Mouse (Mus musculus): ENCODE data around the gene Meiob. TPM values are rescaled to one million over a fixed set of nuclear protein-coding genes. Genes with fewer than 3 reads are reported as not detected.

Gene Meiob
- total RNA-seq, 2 experiments from 2014 or later: not detected

Other genes with a start within 250 kb of the Meiob start
- gene Tsc2, start 171.7 kb upstream of the Meiob start, total RNA-seq (2015; ENCODE audit: low replicate concordance): 16.3 and 75.9 TPM in 2 replicates
- 8.6 and 9.0 TPM in 2 replicates for gene Tsc2, start 171.7 kb upstream of the Meiob start, total RNA-seq (2017; ENCODE audit: low replicate concordance)
- gene Nthl1, start 171.6 kb upstream of the Meiob start, total RNA-seq (2015; ENCODE audit: low replicate concordance): 1.0 TPM in 1 of 2 replicates, not detected in the other
- 0.56 and 0.85 TPM in 2 replicates for gene Nthl1, start 171.6 kb upstream of the Meiob start, total RNA-seq (2017; ENCODE audit: low replicate concordance)
- gene Slc9a3r2, start 154.0 kb upstream of the Meiob start, total RNA-seq (2015; ENCODE audit: low replicate concordance): 0.38 TPM in 1 of 2 replicates, not detected in the other
- 0.56 and 1.8 TPM in 2 replicates for gene Slc9a3r2, start 154.0 kb upstream of the Meiob start, total RNA-seq (2017; ENCODE audit: low replicate concordance)
- gene Npw, start 145.8 kb upstream of the Meiob start, total RNA-seq (2015; ENCODE audit: low replicate concordance): not detected in 2 replicates
- gene Npw, start 145.8 kb upstream of the Meiob start, total RNA-seq (2017; ENCODE audit: low replicate concordance): not detected in 2 replicates
- gene Zfp598, start 134.6 kb upstream of the Meiob start, total RNA-seq (2015; ENCODE audit: low replicate concordance): 3.7 and 7.9 TPM in 2 replicates
- gene Zfp598, start 134.6 kb upstream of the Meiob start, total RNA-seq (2017; ENCODE audit: low replicate concordance): 4.0 and 4.3 TPM in 2 replicates
- not detected in 2 replicates for gene Syngr3, start 114.3 kb upstream of the Meiob start, total RNA-seq (2015; ENCODE audit: low replicate concordance)
- gene Syngr3, start 114.3 kb upstream of the Meiob start, total RNA-seq (2017; ENCODE audit: low replicate concordance): not detected in 2 replicates
- 2.7 and 6.3 TPM in 2 replicates for gene Gfer, start 108.1 kb upstream of the Meiob start, total RNA-seq (2015; ENCODE audit: low replicate concordance)
- 3.0 and 7.2 TPM in 2 replicates for gene Gfer, start 108.1 kb upstream of the Meiob start, total RNA-seq (2017; ENCODE audit: low replicate concordance)
- gene Noxo1, start 108.1 kb upstream of the Meiob start, total RNA-seq (2015; ENCODE audit: low replicate concordance): not detected in 2 replicates
- not detected in 2 replicates for gene Noxo1, start 108.1 kb upstream of the Meiob start, total RNA-seq (2017; ENCODE audit: low replicate concordance)
- 0.58 and 5.9 TPM in 2 replicates for gene Tbl3, start 96.6 kb upstream of the Meiob start, total RNA-seq (2015; ENCODE audit: low replicate concordance)
- gene Tbl3, start 96.6 kb upstream of the Meiob start, total RNA-seq (2017; ENCODE audit: low replicate concordance): 4.3 and 11.9 TPM in 2 replicates
- gene Rnf151, start 86.2 kb upstream of the Meiob start, total RNA-seq (2015; ENCODE audit: low replicate concordance): not detected in 2 replicates
- gene Rnf151, start 86.2 kb upstream of the Meiob start, total RNA-seq (2017; ENCODE audit: low replicate concordance): not detected in 2 replicates
- gene Rps2, start 86.2 kb upstream of the Meiob start, total RNA-seq (2015; ENCODE audit: low replicate concordance): 1,254 and 1,636 TPM in 2 replicates
- gene Rps2, start 86.2 kb upstream of the Meiob start, total RNA-seq (2017; ENCODE audit: low replicate concordance): 281 and 355 TPM in 2 replicates
- gene Ndufb10, start 79.8 kb upstream of the Meiob start, total RNA-seq (2015; ENCODE audit: low replicate concordance): 52.0 and 124 TPM in 2 replicates
- 74.1 and 90.5 TPM in 2 replicates for gene Ndufb10, start 79.8 kb upstream of the Meiob start, total RNA-seq (2017; ENCODE audit: low replicate concordance)
- not detected in 2 replicates for gene Rpl3l, start 76.5 kb upstream of the Meiob start, total RNA-seq (2015; ENCODE audit: low replicate concordance)
- gene Rpl3l, start 76.5 kb upstream of the Meiob start, total RNA-seq (2017; ENCODE audit: low replicate concordance): not detected in 2 replicates
- gene Msrb1, start 67.6 kb upstream of the Meiob start, total RNA-seq (2015; ENCODE audit: low replicate concordance): 177 and 224 TPM in 2 replicates
- 42.8 and 97.5 TPM in 2 replicates for gene Msrb1, start 67.6 kb upstream of the Meiob start, total RNA-seq (2017; ENCODE audit: low replicate concordance)
- not detected in 2 replicates for gene Hs3st6, start 51.3 kb upstream of the Meiob start, total RNA-seq (2015; ENCODE audit: low replicate concordance)
- gene Hs3st6, start 51.3 kb upstream of the Meiob start, total RNA-seq (2017; ENCODE audit: low replicate concordance): not detected in 2 replicates
- 191 and 222 TPM in 2 replicates for gene Hagh, start 35.9 kb downstream of the Meiob start, total RNA-seq (2015; ENCODE audit: low replicate concordance)
- 223 and 230 TPM in 2 replicates for gene Hagh, start 35.9 kb downstream of the Meiob start, total RNA-seq (2017; ENCODE audit: low replicate concordance)
- gene Fahd1, start 46.1 kb downstream of the Meiob start, total RNA-seq (2015; ENCODE audit: low replicate concordance): 58.0 and 66.9 TPM in 2 replicates
- gene Fahd1, start 46.1 kb downstream of the Meiob start, total RNA-seq (2017; ENCODE audit: low replicate concordance): 71.4 and 87.7 TPM in 2 replicates
- gene Igfals, start 61.7 kb downstream of the Meiob start, total RNA-seq (2015; ENCODE audit: low replicate concordance): not detected in 2 replicates
- gene Igfals, start 61.7 kb downstream of the Meiob start, total RNA-seq (2017; ENCODE audit: low replicate concordance): 0.17 TPM in 1 of 2 replicates, not detected in the other
- gene Nubp2, start 82.1 kb downstream of the Meiob start, total RNA-seq (2015; ENCODE audit: low replicate concordance): 25.4 and 31.6 TPM in 2 replicates
- 10.6 and 11.4 TPM in 2 replicates for gene Nubp2, start 82.1 kb downstream of the Meiob start, total RNA-seq (2017; ENCODE audit: low replicate concordance)
- 20.4 and 49.3 TPM in 2 replicates for gene Spsb3, start 82.4 kb downstream of the Meiob start, total RNA-seq (2015; ENCODE audit: low replicate concordance)
- gene Spsb3, start 82.4 kb downstream of the Meiob start, total RNA-seq (2017; ENCODE audit: low replicate concordance): 28.2 and 35.1 TPM in 2 replicates
- 7.1 and 8.6 TPM in 2 replicates for gene Eme2, start 90.8 kb downstream of the Meiob start, total RNA-seq (2015; ENCODE audit: low replicate concordance)
- 10.9 and 12.4 TPM in 2 replicates for gene Eme2, start 90.8 kb downstream of the Meiob start, total RNA-seq (2017; ENCODE audit: low replicate concordance)
- gene Mrps34, start 90.8 kb downstream of the Meiob start, total RNA-seq (2015; ENCODE audit: low replicate concordance): 4.8 and 7.1 TPM in 2 replicates
- 2.0 and 5.0 TPM in 2 replicates for gene Mrps34, start 90.8 kb downstream of the Meiob start, total RNA-seq (2017; ENCODE audit: low replicate concordance)
- gene Nme3, start 92.2 kb downstream of the Meiob start, total RNA-seq (2015; ENCODE audit: low replicate concordance): 15.0 and 18.3 TPM in 2 replicates
- 29.1 and 32.2 TPM in 2 replicates for gene Nme3, start 92.2 kb downstream of the Meiob start, total RNA-seq (2017; ENCODE audit: low replicate concordance)
- gene Mapk8ip3, start 132.7 kb downstream of the Meiob start, total RNA-seq (2015; ENCODE audit: low replicate concordance): 42.7 and 48.3 TPM in 2 replicates
- 109 and 222 TPM in 2 replicates for gene Mapk8ip3, start 132.7 kb downstream of the Meiob start, total RNA-seq (2017; ENCODE audit: low replicate concordance)
- gene Jpt2, start 156.4 kb downstream of the Meiob start, total RNA-seq (2015; ENCODE audit: low replicate concordance): 20.8 and 28.6 TPM in 2 replicates
- 22.9 and 40.1 TPM in 2 replicates for gene Jpt2, start 156.4 kb downstream of the Meiob start, total RNA-seq (2017; ENCODE audit: low replicate concordance)
- 16.7 and 18.0 TPM in 2 replicates for gene Cramp1l, start 211.5 kb downstream of the Meiob start, total RNA-seq (2015; ENCODE audit: low replicate concordance)
- 16.2 and 19.0 TPM in 2 replicates for gene Cramp1l, start 211.5 kb downstream of the Meiob start, total RNA-seq (2017; ENCODE audit: low replicate concordance)
- gene Ift140, start 211.8 kb downstream of the Meiob start, total RNA-seq (2015; ENCODE audit: low replicate concordance): 61.9 and 62.3 TPM in 2 replicates
- gene Ift140, start 211.8 kb downstream of the Meiob start, total RNA-seq (2017; ENCODE audit: low replicate concordance): 158 and 187 TPM in 2 replicates